Mouse (Mus musculus) brain, embryonic 14.5 days (tissue): ENCODE results near the gene Mrgprg.

ENCODE experiments used
- CTCF ChIP-seq: fragments of 200-500 bp; IDR thresholded peaks from 2 replicates; pipeline ENCODE4 v1.5.1; 2012; ENCODE audit warnings: inconsistent platforms, mild to moderate bottlenecking, moderate library complexity, borderline replicate concordance; ENCODE audit not compliant: insufficient read depth, insufficient read length; ENCODE audit errors: extremely low read depth
- POLR2A ChIP-seq: fragments of 200-500 bp; IDR thresholded peaks from 2 replicates; pipeline ENCODE4 v1.6.1; 2012; ENCODE audit warnings: mild to moderate bottlenecking, inconsistent platforms, borderline replicate concordance; ENCODE audit not compliant: poor library complexity, insufficient read depth, insufficient read length, severe bottlenecking; ENCODE audit errors: extremely low read depth

DNA sequence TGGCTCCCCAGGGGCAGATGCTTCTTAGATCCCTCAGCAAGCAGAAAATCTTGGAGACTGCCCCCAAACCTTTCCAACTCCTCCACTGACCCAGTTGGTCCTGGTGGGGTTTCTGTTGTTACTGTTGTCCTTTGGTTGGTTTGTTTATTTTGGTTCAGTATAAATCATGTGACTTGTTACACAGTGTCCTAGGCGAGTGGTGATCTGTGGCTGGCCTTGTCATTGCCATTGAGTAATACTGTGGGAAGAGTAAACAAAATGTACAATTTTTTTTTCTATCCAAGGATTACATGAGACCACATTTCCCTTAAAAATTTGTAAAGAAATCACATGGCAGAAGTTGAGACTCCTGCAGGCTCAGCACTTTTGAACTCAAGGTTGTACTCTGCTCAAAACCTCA, 2.7 kb upstream of the Mrgprg start:
- no peak for TF ChIP-seq CTCF
- no peak for TF ChIP-seq POLR2A
